Mouse (Mus musculus) MEL (cell line): ENCODE results near the gene Dcakd. TPM values are rescaled to one million over a fixed set of nuclear protein-coding genes. Genes with fewer than 3 reads are reported as not detected.

ENCODE experiments used
- DNase-seq: peaks from one replicate; pipeline ENCODE4 v3.0.0; 2011; ENCODE audit warnings: low read depth, low spot score
- H3K27ac ChIP-seq: 2 replicates; pipeline ENCODE4 v1.5.1; 2012; ENCODE audit warnings: low read depth, mild to moderate bottlenecking, control low read depth, low read length, moderate library complexity; ENCODE audit not compliant: control insufficient read depth
- H3K27me3 ChIP-seq, 2 experiments: fragments of 150-350 bp in 1 of 2; sonication (generic) in 1 of 2; 2 replicates each; pipeline ENCODE4 v1.6.1; 2012; ENCODE audit warnings: low read length in 2 of 2, mild to moderate bottlenecking in 2 of 2, improper control_type of control experiment in 1 of 2, moderate library complexity in 1 of 2; ENCODE audit not compliant: insufficient read depth in 2 of 2, control insufficient read depth in 1 of 2
- H3K36me3 ChIP-seq, 2 experiments: 2 replicates each; pipeline ENCODE4 v1.6.1; 2012 to 2014; ENCODE audit warnings: low read length in 2 of 2, improper control_type of control experiment in 1 of 2, inconsistent platforms in 1 of 2, mild to moderate bottlenecking in 1 of 2; ENCODE audit not compliant: insufficient read depth in 2 of 2, control insufficient read depth in 1 of 2
- H3K4me1 ChIP-seq, 2 experiments: fragments of 150-350 bp in 1 of 2; sonication (generic) in 1 of 2; 2 replicates each; pipeline ENCODE4 v1.6.1; 2012; ENCODE audit warnings: low read length in 2 of 2, improper control_type of control experiment in 1 of 2, mild to moderate bottlenecking in 1 of 2; ENCODE audit not compliant: insufficient read depth in 2 of 2, control insufficient read depth in 1 of 2
- H3K4me3 ChIP-seq, 2 experiments: fragments of 150-350 bp in 1 of 2; sonication (generic) in 1 of 2; 2 replicates each; pipeline ENCODE4 v1.5.1; 2012; ENCODE audit warnings: low read depth in 2 of 2, low read length in 2 of 2, mild to moderate bottlenecking in 2 of 2, moderate library complexity in 2 of 2, control low read depth in 1 of 2, improper control_type of control experiment in 1 of 2; ENCODE audit not compliant: control insufficient read depth in 1 of 2, insufficient read depth in 1 of 2
- H3K79me2 ChIP-seq: 2 replicates; pipeline ENCODE4 v1.6.1; 2012; ENCODE audit warnings: mild to moderate bottlenecking, low read length, moderate library complexity; ENCODE audit not compliant: control insufficient read depth, poor library complexity, insufficient read depth
- H3K9ac ChIP-seq: 2 replicates; pipeline ENCODE4 v1.6.1; 2012; ENCODE audit warnings: low read depth, mild to moderate bottlenecking, control low read depth, low read length, moderate library complexity; ENCODE audit not compliant: control insufficient read depth, poor library complexity, severe bottlenecking
- H3K9me3 ChIP-seq: fragments of 150-350 bp; sonication (generic); replicated peaks from 2 replicates; pipeline ENCODE4 v1.6.1; 2012; ENCODE audit warnings: mild to moderate bottlenecking, low read length, improper control_type of control experiment, moderate library complexity; ENCODE audit not compliant: insufficient read depth
- CHD2 ChIP-seq: IDR thresholded peaks from 2 replicates; pipeline ENCODE4 v1.6.1; 2011; ENCODE audit warnings: low read length, improper control_type of control experiment
- CTCF ChIP-seq, 3 experiments: IDR thresholded peaks in 2 of 3; conservative IDR thresholded peaks in 1 of 3; 2 replicates each; pipeline ENCODE4 v1.5.1; 2011 to 2012; ENCODE audit warnings: low read length in 3 of 3, low read depth in 2 of 3, mild to moderate bottlenecking in 2 of 3, improper control_type of control experiment in 1 of 3, inconsistent platforms in 1 of 3, mixed read lengths in 1 of 3, moderate library complexity in 1 of 3; ENCODE audit not compliant: control insufficient read depth in 1 of 3, insufficient read depth in 1 of 3, poor library complexity in 1 of 3, severe bottlenecking in 1 of 3
- E2F4 ChIP-seq: IDR thresholded peaks from 2 replicates; pipeline ENCODE4 v1.6.1; 2011; ENCODE audit warnings: low read depth, low read length, improper control_type of control experiment, borderline replicate concordance
- ELF1 ChIP-seq: IDR thresholded peaks from 2 replicates; pipeline ENCODE4 v1.6.1; 2014; ENCODE audit warnings: low read depth, mild to moderate bottlenecking, inconsistent platforms, low read length, improper control_type of control experiment, moderate library complexity
- EP300 ChIP-seq, 2 experiments: IDR thresholded peaks; 2 replicates each; pipeline ENCODE4 v1.6.1; 2011; ENCODE audit warnings: improper control_type of control experiment in 2 of 2, low read length in 2 of 2, low read depth in 1 of 2, mild to moderate bottlenecking in 1 of 2
- ETS1 ChIP-seq: IDR thresholded peaks from 2 replicates; pipeline ENCODE4 v1.6.1; 2012; ENCODE audit warnings: low read depth, mild to moderate bottlenecking, inconsistent platforms, low read length, improper control_type of control experiment, moderate library complexity
- GABPA ChIP-seq: IDR thresholded peaks from 2 replicates; pipeline ENCODE4 v1.6.1; 2012; ENCODE audit warnings: low read depth, mild to moderate bottlenecking, inconsistent platforms, low read length, improper control_type of control experiment, moderate library complexity
- JUND ChIP-seq: IDR thresholded peaks from 2 replicates; pipeline ENCODE4 v1.6.1; 2011; ENCODE audit warnings: low read depth, mild to moderate bottlenecking, improper control_type of control experiment, low read length
- MAZ ChIP-seq: IDR thresholded peaks from 2 replicates; pipeline ENCODE4 v1.6.1; 2012; ENCODE audit warnings: low read depth, mild to moderate bottlenecking, inconsistent platforms, low read length, improper control_type of control experiment
- MEF2A ChIP-seq: IDR thresholded peaks from 2 replicates; pipeline ENCODE4 v1.6.1; 2014; ENCODE audit warnings: low read depth, mild to moderate bottlenecking, inconsistent platforms, low read length, improper control_type of control experiment; ENCODE audit not compliant: poor library complexity, insufficient replicate concordance, severe bottlenecking; ENCODE audit errors: extremely low read depth
- MXI1 ChIP-seq: IDR thresholded peaks from 2 replicates; pipeline ENCODE4 v1.6.1; 2011; ENCODE audit warnings: mild to moderate bottlenecking, low read depth, low read length, improper control_type of control experiment
- MYB ChIP-seq: IDR thresholded peaks from 2 replicates; pipeline ENCODE4 v1.6.1; 2011; ENCODE audit warnings: mild to moderate bottlenecking, low read depth, low read length, improper control_type of control experiment
- MYC ChIP-seq: IDR thresholded peaks from 2 replicates; pipeline ENCODE4 v1.6.1; 2011; ENCODE audit warnings: low read depth, mild to moderate bottlenecking, low read length, improper control_type of control experiment, moderate library complexity
- NELFE ChIP-seq: IDR thresholded peaks from 2 replicates; pipeline ENCODE4 v1.6.1; 2011; ENCODE audit warnings: low read depth, low read length, improper control_type of control experiment
- NRF1 ChIP-seq: IDR thresholded peaks from 2 replicates; pipeline ENCODE4 v1.6.1; 2014; ENCODE audit warnings: low read depth, mild to moderate bottlenecking, inconsistent platforms, low read length, improper control_type of control experiment, moderate library complexity; ENCODE audit not compliant: poor library complexity, insufficient read depth, severe bottlenecking
- POLR2AphosphoS2 ChIP-seq: IDR thresholded peaks from 2 replicates; pipeline ENCODE4 v1.6.1; 2011; ENCODE audit warnings: low read length, improper control_type of control experiment
- POLR2AphosphoS5 ChIP-seq: IDR thresholded peaks from 2 replicates; pipeline ENCODE4 v1.6.1; 2012; ENCODE audit warnings: low read depth, borderline replicate concordance, mild to moderate bottlenecking, inconsistent platforms, low read length, moderate library complexity, mixed read lengths
- RAD21 ChIP-seq: IDR thresholded peaks from 2 replicates; pipeline ENCODE4 v1.6.1; 2011; ENCODE audit warnings: mild to moderate bottlenecking, low read depth, low read length, improper control_type of control experiment
- SIN3A ChIP-seq: IDR thresholded peaks from 2 replicates; pipeline ENCODE4 v1.6.1; 2012; ENCODE audit warnings: low read length, improper control_type of control experiment, inconsistent platforms
- SMC3 ChIP-seq: IDR thresholded peaks from 2 replicates; pipeline ENCODE4 v1.6.1; 2011; ENCODE audit warnings: low read depth, low read length, improper control_type of control experiment
- TAL1 ChIP-seq: IDR thresholded peaks from 2 replicates; pipeline ENCODE4 v1.6.1; 2012; ENCODE audit warnings: mild to moderate bottlenecking, inconsistent platforms, low read length, moderate library complexity, mixed read lengths
- ZC3H11A ChIP-seq: IDR thresholded peaks from 2 replicates; pipeline ENCODE4 v1.6.1; 2012; ENCODE audit warnings: low read depth, mild to moderate bottlenecking, inconsistent platforms, low read length, improper control_type of control experiment
- ZNF384 ChIP-seq: IDR thresholded peaks from 2 replicates; pipeline ENCODE4 v1.6.1; 2012; ENCODE audit warnings: low read depth, mild to moderate bottlenecking, inconsistent platforms, low read length, improper control_type of control experiment
- polyA plus RNA-seq, 2 experiments: library from polyadenylated mRNA; stranded (reverse) in 1 of 2; unstranded in 1 of 2; fragments of >175 nt in 1 of 2; fragments of >200 nt in 1 of 2; gene quantifications; 2 replicates each; pipeline versions ENCODE4 v1.2.1 to v1.2.4; 2012; ENCODE audit warnings: low replicate concordance in 2 of 2, low read depth in 1 of 2; ENCODE audit not compliant: insufficient read length in 2 of 2, insufficient read depth in 1 of 2, missing spikeins in 1 of 2
- total RNA-seq: library from RNA; depleted of rRNA; stranded (reverse); fragments of 300-350 nt; gene quantifications from 2 replicates; pipeline ENCODE4 v1.2.3, GENCODE M21; 2012

Gene Dcakd
- total and polyA plus RNA-seq, 3 experiments: 15.6 to 112 (median 82.3) TPM

- Histone ChIP-seq H3K27me3 (no peaks in the 10 kb centered on the region), H3K9ac (no peak overlapping the region), H3K9me3 (no peaks in the 10 kb centered on the region), H3K79me2 (no peaks in the 10 kb centered on the region; the same call in 1 of the 2 replicates), H3K27ac (no peak overlapping the region), H3K36me3 (peaks cover 0 to 27% of the 10 kb centered on the region in 2 experiments; a peak in 2 of 4 replicates), H3K4me1 (no peaks in the 10 kb centered on the region), H3K4me3 (no peak overlapping the region)
- DNase-seq: peak; percentile 90
- no peak for TF ChIP-seq ZNF384
- TF ChIP-seq CTCF (IDR thresholded peaks at IDR 0.05 in 2 of 3, conservative IDR thresholded peaks at IDR 0.05 in 1 of 3; ENCODE audit: control insufficient read depth in 1 of 3, insufficient read depth in 1 of 3, low read depth in 2 of 3, low read length in 3 of 3, poor library complexity in 1 of 3, severe bottlenecking in 1 of 3): peak; percentile 58 to 91 (median 86)
- TF ChIP-seq CHD2: no peak
- peak; percentile 63 for TF ChIP-seq RAD21
- 0 out of 2 replicates have a peak, but pooled peaks have one; percentile 12 for TF ChIP-seq SIN3A
- TF ChIP-seq MYC: no peak
- TF ChIP-seq GABPA: no peak
- no peak for TF ChIP-seq EP300 (IDR thresholded peaks at IDR 0.05; ENCODE audit: low read depth in 1 of 2, low read length in 2 of 2)
- no peak for TF ChIP-seq NELFE
- TF ChIP-seq POLR2AphosphoS5: no peak
- TF ChIP-seq MAZ: no peak
- peak; percentile 36; the same call in 1 of the 2 replicates for TF ChIP-seq ZC3H11A
- TF ChIP-seq POLR2AphosphoS2: no peak
- TF ChIP-seq SMC3: peak; percentile 80
- no peak for TF ChIP-seq JUND
- TF ChIP-seq ELF1: no peak
- no peak for TF ChIP-seq NRF1
- TF ChIP-seq MEF2A: no peak
These were observed 26.7 kb upstream of the Dcakd start for GRCm38 (mm10) chr11:103054798-103055197.

GRCm38 (mm10) chr11:103053191-103054076, 25.3 kb upstream of the Dcakd start:
- Histone ChIP-seq H3K4me3 (no peak overlapping the region), H3K9me3 (no peaks in the 10 kb centered on the region), H3K9ac (no peak overlapping the region), H3K4me1 (no peaks in the 10 kb centered on the region), H3K27ac (no peak overlapping the region), H3K79me2 (no peaks in the 10 kb centered on the region; the same call in 1 of the 2 replicates), H3K36me3 (peaks cover 0 to 23% of the 10 kb centered on the region in 2 experiments; a peak in 2 of 4 replicates), H3K27me3 (no peaks in the 10 kb centered on the region)
- no peak for TF ChIP-seq TAL1
- no peak for TF ChIP-seq ETS1
- TF ChIP-seq E2F4: no peak
- TF ChIP-seq MYB: no peak
- TF ChIP-seq SIN3A: no peak
- no peak for TF ChIP-seq MXI1
- no peak for TF ChIP-seq EP300 (IDR thresholded peaks at IDR 0.05; ENCODE audit: low read depth in 1 of 2, low read length in 2 of 2)
- no peak for DNase-seq
